Mouse (Mus musculus) ES-E14 (cell line): ENCODE data around the gene St8sia1.

ENCODE experiments used
- CHD2 ChIP-seq: IDR thresholded peaks from 2 replicates; pipeline ENCODE4 v1.6.1; 2014; ENCODE audit warnings: mild to moderate bottlenecking, low read depth, low read length, inconsistent platforms
- HCFC1 ChIP-seq: IDR thresholded peaks from 2 replicates; pipeline ENCODE4 v1.6.1; 2012; ENCODE audit warnings: low read length, inconsistent platforms, borderline replicate concordance; ENCODE audit not compliant: insufficient read depth
- MAFK ChIP-seq: IDR thresholded peaks from 2 replicates; pipeline ENCODE4 v1.6.1; 2014; ENCODE audit warnings: mild to moderate bottlenecking, low read depth, low read length, inconsistent platforms; ENCODE audit not compliant: insufficient read depth
- ZC3H11A ChIP-seq: IDR thresholded peaks from 2 replicates; pipeline ENCODE4 v1.6.1; 2012; ENCODE audit warnings: low read depth, mild to moderate bottlenecking, inconsistent platforms, low read length, borderline replicate concordance
- ZNF384 ChIP-seq: IDR thresholded peaks from 2 replicates; pipeline ENCODE4 v1.6.1; 2012; ENCODE audit warnings: low read depth, low read length, inconsistent platforms

DNA sequence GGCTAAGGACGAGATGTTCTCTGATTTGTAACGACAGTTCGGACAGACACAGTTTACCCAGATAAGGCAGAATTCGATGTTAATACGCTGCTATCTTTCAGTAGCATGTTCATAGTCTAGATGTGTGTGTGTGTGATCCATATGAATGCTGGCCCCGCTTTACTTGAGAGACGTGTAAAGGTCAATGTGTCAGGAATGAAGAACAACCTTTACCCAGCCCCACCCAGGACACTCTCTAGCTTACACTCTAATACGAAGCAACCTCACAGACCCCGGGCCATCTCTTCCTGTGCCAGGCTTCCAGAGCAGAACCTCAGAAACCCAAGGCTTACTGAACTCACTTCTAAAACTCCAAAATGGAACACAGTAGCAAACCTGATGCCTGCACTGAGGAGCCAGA is 165.4 kb downstream of the St8sia1 start:
- no peak for TF ChIP-seq ZNF384
- no peak for TF ChIP-seq ZC3H11A
- no peak for TF ChIP-seq MAFK
- TF ChIP-seq HCFC1, result no peak
- TF ChIP-seq CHD2, result no peak
